Mouse (Mus musculus) E14TG2a.4 (cell line): ENCODE results near the gene Pax7.

ENCODE experiments used
- H3K27me3 ChIP-seq: 2 replicates; pipeline ENCODE4 v1.6.1; 2014; ENCODE audit warnings: low read length, control low read depth; ENCODE audit not compliant: insufficient read depth
- H3K36me3 ChIP-seq: 2 replicates; pipeline ENCODE4 v1.6.1; 2014; ENCODE audit warnings: low read length, control low read depth; ENCODE audit not compliant: insufficient read depth
- H3K4me1 ChIP-seq: replicated peaks from 2 replicates; pipeline ENCODE4 v1.6.1; 2014; ENCODE audit warnings: low read depth, low read length, control low read depth
- H3K4me3 ChIP-seq: replicated peaks from 2 replicates; pipeline ENCODE4 v1.5.1; 2014; ENCODE audit warnings: mild to moderate bottlenecking, low read length
- H3K9me3 ChIP-seq: 2 replicates; pipeline ENCODE4 v1.6.1; 2014; ENCODE audit warnings: low read length, control low read depth
- CTCF ChIP-seq: conservative IDR thresholded peaks from 2 replicates; pipeline ENCODE4 v1.5.1; 2014; ENCODE audit warnings: low read length
- NANOG ChIP-seq: IDR thresholded peaks from 2 replicates; pipeline ENCODE4 v1.6.1; 2014; ENCODE audit warnings: borderline replicate concordance, low read length, mixed read lengths
- POU5F1 ChIP-seq: IDR thresholded peaks from 2 replicates; pipeline ENCODE4 v1.6.1; 2014; ENCODE audit warnings: low read length, borderline replicate concordance

The Pax7 gene

DNA sequence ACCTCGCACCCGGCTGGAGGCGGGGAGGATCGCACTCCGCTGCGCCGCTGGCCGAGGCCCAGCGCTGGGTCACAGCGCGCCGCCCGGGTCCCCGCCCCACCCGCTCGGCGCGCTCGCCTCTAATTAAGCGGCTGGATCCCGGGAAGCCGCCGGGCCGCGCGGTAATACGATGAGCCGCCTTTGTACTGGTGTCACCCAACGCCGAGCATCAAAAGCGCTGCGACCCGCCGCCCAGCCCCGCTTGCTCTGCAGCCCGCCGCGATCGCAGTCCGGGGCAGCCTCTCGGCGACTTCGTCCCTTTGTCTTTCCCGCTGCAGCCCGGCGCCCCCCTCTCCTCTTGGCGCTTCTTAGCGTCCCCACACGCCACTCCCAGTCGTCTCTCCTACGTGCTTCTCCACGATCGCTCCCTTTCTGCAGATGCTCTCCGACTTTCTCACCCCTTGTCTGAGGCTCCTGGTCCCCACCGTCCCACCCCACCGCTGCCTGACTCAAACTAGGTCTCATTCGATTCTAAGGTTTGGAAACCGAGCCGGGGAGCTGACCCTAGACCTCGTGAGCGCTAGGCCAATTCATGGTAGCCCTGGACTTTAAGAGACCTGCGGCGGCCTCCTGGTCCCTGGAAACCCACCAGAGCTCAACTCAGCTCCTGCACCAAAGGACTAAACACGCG is 11.7 kb downstream of the Pax7 start:
- H3K4me1 ChIP-seq: peaks cover 71% of the 10 kb centered on the region
- H3K36me3 ChIP-seq: no peaks in the 10 kb centered on the region
- H3K4me3 ChIP-seq: peak overlapping the region; percentile 50
- TF ChIP-seq CTCF (no peak), NANOG (no peak), POU5F1 (no peak)
- H3K9me3 ChIP-seq: no peaks in the 10 kb centered on the region
- H3K27me3 ChIP-seq: peaks cover 98% of the 10 kb centered on the region

DNA sequence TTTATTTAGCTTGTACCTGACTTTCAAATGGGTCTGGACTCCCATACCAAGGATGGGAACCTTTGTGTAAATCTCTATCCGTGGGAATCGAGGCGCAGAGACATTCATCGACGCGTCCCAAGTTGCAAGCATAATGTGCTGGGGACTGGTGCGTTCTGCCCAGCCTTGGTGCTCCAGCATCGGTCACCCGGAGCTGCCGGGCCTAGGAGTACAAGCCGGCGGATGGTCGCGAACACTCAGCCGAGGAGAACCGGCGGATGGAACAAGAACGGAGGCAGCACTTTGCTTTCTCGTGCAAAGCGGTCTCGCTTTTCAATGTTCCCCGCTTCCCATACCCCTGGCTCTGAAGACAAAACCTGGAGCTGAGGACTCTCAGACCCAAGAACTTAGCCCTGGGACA is 12.3 kb downstream of the Pax7 start:
- Histone ChIP-seq H3K36me3 (no peaks in the 10 kb centered on the region), H3K4me1 (peaks cover 71% of the 10 kb centered on the region), H3K4me3 (peak overlapping the region; percentile 50), H3K27me3 (peaks cover 98% of the 10 kb centered on the region), H3K9me3 (no peaks in the 10 kb centered on the region)
- TF ChIP-seq POU5F1 (no peak), CTCF (no peak), NANOG (no peak)

DNA sequence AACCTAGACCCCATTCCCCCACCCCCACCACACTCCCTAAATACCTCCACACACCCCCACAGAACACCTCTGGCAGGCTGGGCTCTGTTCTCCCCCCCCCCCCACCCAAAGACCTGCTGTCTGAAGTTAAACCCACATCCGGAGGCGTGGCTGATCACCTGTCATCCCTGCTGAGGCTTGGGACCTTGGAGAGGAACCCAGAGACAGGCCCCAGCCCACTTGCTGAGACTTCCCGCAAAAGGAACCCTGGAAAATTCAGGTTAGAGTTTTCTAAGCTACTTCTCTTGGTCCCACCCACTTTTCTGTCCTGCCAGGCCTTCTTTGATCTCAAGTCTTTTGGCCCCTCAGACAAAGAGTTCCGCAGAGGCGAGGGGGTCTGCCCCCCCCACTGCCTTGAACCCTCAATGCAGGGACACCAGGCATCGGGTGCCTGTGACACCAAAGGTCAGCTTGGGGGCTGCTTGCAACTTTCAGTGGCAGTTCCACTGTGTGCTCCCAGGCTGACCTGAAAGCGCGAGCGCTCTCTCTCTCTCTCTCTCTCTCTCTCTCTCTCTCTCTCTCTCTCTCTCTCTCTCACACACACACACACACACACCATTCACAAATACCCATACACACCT is 13.8 kb downstream of the Pax7 start:
- TF ChIP-seq CTCF: no peak
- TF ChIP-seq NANOG: no peak
- no peak for TF ChIP-seq POU5F1

DNA sequence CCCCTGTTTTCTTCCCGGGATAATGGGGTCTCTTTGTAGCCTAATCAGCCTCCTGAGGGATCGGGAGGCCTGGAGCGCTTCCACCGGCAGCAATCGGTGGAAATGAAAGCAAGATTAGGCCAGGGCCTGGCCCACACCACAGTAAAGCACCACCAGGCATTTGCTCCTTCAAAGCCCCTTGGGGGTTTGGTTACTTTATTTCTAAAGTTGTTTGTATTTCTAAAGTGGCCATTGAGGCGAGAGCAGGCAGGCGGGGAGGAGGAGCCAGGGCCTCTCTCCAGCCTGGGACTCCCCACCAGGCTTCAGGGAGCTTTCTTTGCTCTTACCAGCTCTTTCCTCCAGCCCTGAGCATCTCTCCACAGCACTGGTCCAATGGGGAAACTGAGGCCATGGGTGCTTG is 15.2 kb downstream of the Pax7 start:
- Histone ChIP-seq H3K36me3 (no peaks in the 10 kb centered on the region), H3K27me3 (peaks cover 96% of the 10 kb centered on the region), H3K9me3 (no peaks in the 10 kb centered on the region), H3K4me1 (peaks cover 48% of the 10 kb centered on the region), H3K4me3 (no peak overlapping the region)
- TF ChIP-seq CTCF (no peak), POU5F1 (no peak), NANOG (no peak)

More for the DNA sequence above, 13.8 kb downstream of the Pax7 start:
- no peak overlapping the region for H3K4me3 ChIP-seq
- H3K36me3 ChIP-seq: no peaks in the 10 kb centered on the region
- H3K27me3 ChIP-seq: peaks cover 96% of the 10 kb centered on the region
- no peaks in the 10 kb centered on the region for H3K9me3 ChIP-seq
- peaks cover 58% of the 10 kb centered on the region for H3K4me1 ChIP-seq

DNA sequence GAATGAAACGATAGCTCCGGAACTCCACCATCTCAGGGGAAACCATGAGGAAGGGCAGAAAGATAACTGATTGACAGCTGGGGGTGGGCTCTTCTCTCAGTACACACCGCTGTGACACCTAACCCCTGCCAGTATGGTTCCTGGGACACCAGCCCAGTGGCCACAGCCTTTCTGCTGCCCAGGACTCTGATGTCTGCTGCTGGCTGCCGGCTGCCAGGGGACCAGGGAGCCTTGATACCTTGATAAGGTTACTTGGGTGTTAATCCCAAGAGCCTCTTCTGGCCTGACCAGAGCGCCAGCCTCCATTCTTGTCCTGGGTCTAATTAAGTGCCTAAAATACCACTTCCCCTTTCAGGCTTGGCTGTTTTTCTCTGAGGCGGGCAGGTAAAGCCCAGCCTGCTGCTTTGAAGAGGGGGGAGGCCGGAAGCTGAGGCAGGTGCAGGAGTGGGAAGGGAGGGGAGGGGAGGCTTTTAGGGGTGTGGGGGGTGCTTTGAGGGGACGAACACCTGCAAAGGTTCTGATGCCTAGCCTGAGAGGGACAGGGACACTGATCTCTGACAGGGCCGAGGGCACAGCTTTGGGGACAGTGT is 19.9 kb downstream of the Pax7 start:
- Histone ChIP-seq H3K27me3 (peaks cover 91% of the 10 kb centered on the region), H3K4me1 (peaks cover 40% of the 10 kb centered on the region), H3K36me3 (no peaks in the 10 kb centered on the region), H3K4me3 (no peak overlapping the region), H3K9me3 (no peaks in the 10 kb centered on the region)
- TF ChIP-seq CTCF (no peak), NANOG (no peak), POU5F1 (no peak)

DNA sequence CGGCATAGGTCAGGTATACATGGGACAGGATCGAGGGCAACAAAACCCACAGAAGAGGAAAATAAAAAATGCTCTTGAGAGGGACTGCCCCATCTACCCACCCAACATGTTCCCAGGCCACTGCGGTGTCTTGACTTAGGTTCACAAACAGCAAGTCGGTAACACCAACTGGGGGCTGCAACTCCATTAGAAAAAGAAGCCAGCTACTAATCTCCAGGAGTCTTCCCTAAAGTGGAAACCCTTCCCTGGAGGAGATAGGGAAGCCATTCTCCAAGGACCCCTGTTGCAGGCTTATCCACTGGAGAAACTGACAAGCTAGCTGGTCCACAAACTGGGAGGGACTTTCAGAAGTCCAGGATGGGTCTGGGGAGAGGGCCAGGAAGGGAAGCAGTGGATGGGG is 21.4 kb downstream of the Pax7 start:
- H3K36me3 ChIP-seq: no peaks in the 10 kb centered on the region
- no peaks in the 10 kb centered on the region for H3K9me3 ChIP-seq
- peaks cover 87% of the 10 kb centered on the region for H3K27me3 ChIP-seq
- TF ChIP-seq POU5F1 (no peak), CTCF (no peak), NANOG (no peak)
- H3K4me3 ChIP-seq: no peak overlapping the region
- H3K4me1 ChIP-seq: peaks cover 38% of the 10 kb centered on the region

DNA sequence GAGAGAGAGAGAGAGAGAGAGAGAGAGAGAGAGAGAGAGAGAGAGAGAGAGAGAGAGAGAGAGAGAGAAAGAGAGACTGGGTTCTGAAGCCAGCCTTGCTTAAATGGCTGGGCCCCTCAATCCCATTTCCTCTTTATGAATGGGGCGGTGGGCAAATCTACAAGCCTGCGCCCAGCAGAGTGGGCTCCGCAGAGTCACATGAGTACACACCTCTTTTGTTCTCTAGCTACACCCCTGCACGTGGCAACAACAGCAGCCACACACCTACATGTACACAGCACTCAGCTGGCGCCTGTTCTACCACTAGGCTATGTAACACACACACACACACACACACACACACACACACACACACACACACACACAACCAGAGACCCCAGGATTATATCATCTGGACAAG is 21.9 kb downstream of the Pax7 start:
- H3K27me3 ChIP-seq: peaks cover 86% of the 10 kb centered on the region
- peaks cover 40% of the 10 kb centered on the region for H3K4me1 ChIP-seq
- no peak for TF ChIP-seq CTCF
- no peak for TF ChIP-seq NANOG
- TF ChIP-seq POU5F1: no peak
- H3K4me3 ChIP-seq: no peak overlapping the region; the same call in 1 of the 2 replicates
- H3K9me3 ChIP-seq: no peaks in the 10 kb centered on the region
- H3K36me3 ChIP-seq: no peaks in the 10 kb centered on the region

DNA sequence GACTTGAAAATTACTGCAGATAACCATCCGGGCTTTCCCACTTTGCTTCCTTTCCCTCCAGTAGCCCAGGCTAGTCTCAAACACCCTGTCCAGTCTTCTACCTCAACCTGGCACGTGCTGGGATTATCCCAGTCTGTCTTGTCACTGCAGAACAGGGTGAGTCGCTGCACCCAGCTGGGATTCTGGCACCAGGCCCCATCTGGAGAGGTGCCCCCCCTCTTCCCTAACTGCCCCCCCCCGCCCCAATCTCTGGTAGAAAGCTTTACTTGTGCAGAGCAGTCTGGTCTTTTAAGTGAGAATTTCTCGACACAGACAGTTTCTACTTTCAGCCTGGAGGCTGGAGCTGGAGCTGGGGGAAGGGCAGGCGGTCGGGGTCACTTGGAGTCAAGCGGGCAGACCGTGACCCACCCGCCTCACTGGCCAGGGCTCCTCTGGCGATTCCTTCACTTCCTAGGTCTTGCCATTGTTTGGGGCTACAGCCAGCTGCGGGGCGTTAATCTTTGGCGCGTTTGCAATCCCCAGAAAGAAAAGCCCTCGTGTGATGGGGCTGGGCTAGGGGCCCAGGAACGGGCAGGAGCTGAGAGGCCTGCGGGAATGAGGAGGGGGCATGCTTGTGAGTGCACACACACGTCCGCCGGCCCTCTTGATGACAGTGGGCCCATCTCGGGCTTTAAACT is 22.4 kb downstream of the Pax7 start:
- H3K9me3 ChIP-seq: no peaks in the 10 kb centered on the region
- peaks cover 40% of the 10 kb centered on the region for H3K4me1 ChIP-seq
- TF ChIP-seq CTCF (no peak), POU5F1 (no peak), NANOG (no peak)
- H3K36me3 ChIP-seq: no peaks in the 10 kb centered on the region
- peak overlapping the region; percentile 52 for H3K4me3 ChIP-seq
- H3K27me3 ChIP-seq: peaks cover 85% of the 10 kb centered on the region
